Mouse (Mus musculus) limb, embryonic 13.5 days (tissue): Measurements from ENCODE around the gene Hist1h2bg. TPM values are rescaled to one million over a fixed set of nuclear protein-coding genes. Genes with fewer than 3 reads are reported as not detected.
A peak's percentile ranks its signal among the peaks of the same experiment; 100 is the strongest.
"Not testable (repeated sequence)": the region's sequence is repeated elsewhere in the genome, so short reads cannot be mapped to it uniquely, and the experiment has no call there.

Source experiments
- ATAC-seq: fragments of 200-750 bp; cut with Nextera tagmentation; 2 replicates; pipeline ENCODE4 v1.8.0; 2017; ENCODE audit warnings: low read depth, moderate number of reproducible peaks, moderate TSS enrichment; ENCODE audit not compliant: low FRiP score
- H3K27ac ChIP-seq: fragments of 300-500 bp; sonication (generic); 2 replicates; pipeline ENCODE4 v1.5.1; 2015; ENCODE audit warnings: inconsistent platforms, mild to moderate bottlenecking, moderate library complexity
- H3K27me3 ChIP-seq: fragments of 300-500 bp; sonication (generic); 2 replicates; pipeline ENCODE4 v1.6.1; 2015; ENCODE audit warnings: mild to moderate bottlenecking, inconsistent platforms
- H3K36me3 ChIP-seq: fragments of 300-500 bp; sonication (generic); 2 replicates; pipeline ENCODE4 v1.6.1; 2015; ENCODE audit warnings: inconsistent platforms, mild to moderate bottlenecking, moderate library complexity
- H3K4me1 ChIP-seq: fragments of 300-500 bp; sonication (generic); 2 replicates; pipeline ENCODE4 v1.6.1; 2015; ENCODE audit warnings: inconsistent platforms
- H3K4me2 ChIP-seq: fragments of 300-500 bp; sonication (generic); replicated peaks from 2 replicates; pipeline ENCODE4 v1.6.1; 2015; ENCODE audit warnings: inconsistent platforms, mild to moderate bottlenecking, moderate library complexity
- H3K4me3 ChIP-seq: fragments of 300-500 bp; sonication (generic); 2 replicates; pipeline ENCODE4 v1.5.1; 2015; ENCODE audit warnings: moderate library complexity, mild to moderate bottlenecking, inconsistent platforms
- H3K9ac ChIP-seq: fragments of 300-500 bp; sonication (generic); 2 replicates; pipeline ENCODE4 v1.6.1; 2015; ENCODE audit warnings: mild to moderate bottlenecking, inconsistent platforms
- H3K9me3 ChIP-seq: fragments of 300-500 bp; sonication (generic); 2 replicates; pipeline ENCODE4 v1.6.1; 2016; ENCODE audit warnings: inconsistent platforms
- WGBS: fragments of 180-500 bp; shearing (Covaris S2); methylation state at CpG from one replicate; pipeline ENCODE4 v1.1.7; 2015; 5-methylcytosine and 5-hydroxymethylcytosine counted together
- polyA plus RNA-seq: library from polyadenylated mRNA; unstranded; fragments of >200 nt; fragmentation: Nextera tagmentation; extraction: Ambion mirVana; gene quantifications from 2 replicates; pipeline ENCODE4 v1.2.1, GENCODE M21; 2015

Gene Hist1h2bg
- polyA plus RNA-seq, 1 experiment from 2014 or later: 11.2 TPM

DNA sequence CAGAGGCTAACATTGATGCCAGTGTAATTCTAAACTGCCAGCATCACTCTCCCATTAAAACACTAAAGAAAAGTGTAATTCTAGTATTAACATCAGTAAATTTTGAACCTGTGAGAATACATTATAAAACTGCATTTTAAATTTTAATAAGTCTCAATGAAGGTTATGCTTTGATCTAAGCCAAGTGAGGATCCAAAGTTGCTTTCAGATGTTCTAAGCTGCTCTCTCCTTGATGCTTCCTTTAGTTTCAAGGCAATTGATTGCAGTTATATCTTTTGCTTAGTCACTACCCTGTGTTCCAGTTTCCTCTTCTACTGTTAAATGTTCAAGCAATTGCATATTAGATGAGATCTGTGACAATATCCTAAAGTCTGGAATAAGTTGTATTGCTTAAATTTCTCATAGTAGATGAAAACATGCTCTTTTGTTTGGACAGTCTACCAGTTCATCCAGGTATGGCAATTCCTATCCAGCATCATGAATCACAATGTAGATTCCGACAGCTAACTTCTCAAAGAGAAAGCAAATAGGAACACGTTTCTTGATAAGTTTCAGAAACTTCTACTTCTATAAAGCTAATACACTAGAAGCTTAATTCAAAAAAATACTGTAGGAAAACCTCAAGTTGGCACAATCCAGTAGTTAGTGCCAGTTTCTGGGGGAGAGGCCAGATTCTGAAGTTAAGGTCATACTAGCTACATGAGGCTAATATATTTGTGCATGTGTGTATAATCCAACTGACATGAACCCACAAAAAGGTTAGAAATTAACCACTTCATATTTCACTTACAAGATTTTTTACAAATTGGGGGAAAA, 1.2 kb downstream of the Hist1h2bg start:
- H3K36me3 ChIP-seq: no peaks in the 10 kb centered on the region
- WGBS: 36% methylated on average over 2 of the region's 2 CpGs

GRCm38 (mm10) chr13:23573034-23573897, 2.1 kb downstream of the Hist1h2bg start:
- Histone ChIP-seq H3K4me2 (peak overlapping the region; percentile 75), H3K27ac (peak overlapping the region; percentile 96), H3K4me1 (peaks cover 35% of the 10 kb centered on the region), H3K4me3 (peak overlapping the region; percentile 53), H3K9ac (peak overlapping the region; percentile 80)
- WGBS: 10% methylated on average over 20 of the region's 20 CpGs
- H3K27me3 ChIP-seq, H3K36me3 ChIP-seq, H3K9me3 ChIP-seq, ATAC-seq: not testable (repeated sequence)

More for the DNA sequence above, 1.2 kb downstream of the Hist1h2bg start:
- H3K4me2 ChIP-seq: peak overlapping the region; percentile 75
- H3K9me3 ChIP-seq: no peaks in the 10 kb centered on the region
- peak overlapping the region; percentile 96 for H3K27ac ChIP-seq
- H3K27me3 ChIP-seq: no peaks in the 10 kb centered on the region
- no peak for ATAC-seq
- peaks cover 35% of the 10 kb centered on the region for H3K4me1 ChIP-seq
- H3K9ac ChIP-seq: peak overlapping the region; percentile 80
- peak overlapping the region; percentile 53 for H3K4me3 ChIP-seq

DNA sequence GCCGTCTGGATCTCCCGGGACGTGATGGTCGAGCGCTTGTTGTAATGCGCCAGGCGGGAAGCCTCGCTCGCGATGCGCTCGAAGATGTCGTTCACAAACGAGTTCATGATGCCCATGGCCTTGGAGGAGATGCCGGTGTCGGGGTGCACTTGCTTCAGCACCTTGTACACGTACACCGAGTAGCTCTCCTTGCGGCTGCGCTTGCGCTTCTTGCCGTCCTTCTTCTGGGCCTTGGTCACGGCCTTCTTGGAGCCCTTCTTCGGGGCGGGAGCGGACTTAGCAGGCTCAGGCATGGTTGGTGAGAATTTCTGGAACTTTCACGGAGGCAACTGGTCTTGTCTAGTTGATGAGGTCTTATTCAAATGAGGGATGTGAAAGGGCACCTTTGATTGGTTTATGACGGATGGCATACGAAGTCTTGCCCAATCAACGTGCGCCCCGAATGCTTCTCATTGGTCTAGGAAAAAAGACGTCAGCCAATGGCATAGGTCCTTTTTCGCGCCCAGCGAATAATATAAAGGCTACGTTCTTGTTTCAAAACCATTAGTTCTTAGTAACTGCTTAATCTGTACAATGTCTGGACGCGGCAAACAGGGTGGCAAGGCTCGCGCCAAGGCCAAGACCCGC, 2.8 kb downstream of the Hist1h2bg start, which contains the start of the genes Hist1h2bf and Hist1h2ad:
TSS of gene Hist1h2bf (minus strand) at position 299 of the 627 bp plus-strand sequence.
TSS of gene Hist1h2ad (plus strand) at position 484 of the 627 bp plus-strand sequence.
- H3K27ac ChIP-seq: peak within 1 kb of the TSS; percentile 96

GRCm38 (mm10) chr13:23574546-23575170, 3.5 kb downstream of the Hist1h2bg start:
- WGBS: 0% methylated on average over 12 of the region's 39 CpGs
- H3K9me3 ChIP-seq, H3K27me3 ChIP-seq, ATAC-seq, H3K36me3 ChIP-seq: not testable (repeated sequence)
- H3K27ac ChIP-seq: peak overlapping the region; percentile 88
- peak overlapping the region; percentile 53 for H3K4me3 ChIP-seq
- peak overlapping the region; percentile 61 for H3K4me2 ChIP-seq
- H3K4me1 ChIP-seq: peaks cover 35% of the 10 kb centered on the region
- H3K9ac ChIP-seq: peak overlapping the region; percentile 66

More for the DNA sequence above, 2.8 kb downstream of the Hist1h2bg start, which contains the start of the genes Hist1h2bf and Hist1h2ad:
- 1% methylated on average over 42 of the region's 42 CpGs for WGBS
- H3K9me3 ChIP-seq, H3K36me3 ChIP-seq, H3K27me3 ChIP-seq: not testable (repeated sequence)
- Histone ChIP-seq H3K4me1 (peaks cover 35% of the 10 kb centered on the region), H3K4me3 (peak within 1 kb of the TSS; percentile 53), H3K9ac (peak within 1 kb of the TSS; percentile 80), H3K4me2 (peak within 1 kb of the TSS; percentile 75)
- peak; percentile 91 for ATAC-seq

GRCm38 (mm10) chr13:23575271-23575851, 4.2 kb downstream of the Hist1h2bg start, which contains the start of gene Hist1h3d:
Hist1h3d (plus strand) TSS chr13:23575763.
- Histone ChIP-seq H3K9ac (peak within 1 kb of the TSS; percentile 79), H3K27me3 (no peaks in the 10 kb centered on the region), H3K4me2 (peak within 1 kb of the TSS; percentile 70), H3K4me3 (peak within 1 kb of the TSS; percentile 52), H3K4me1 (peaks cover 31% of the 10 kb centered on the region), H3K36me3 (no peaks in the 10 kb centered on the region), H3K9me3 (no peaks in the 10 kb centered on the region), H3K27ac (peak within 1 kb of the TSS; percentile 88)
- peak; percentile 60 for ATAC-seq
- 0% methylated on average over 18 of the region's 18 CpGs for WGBS

GRCm38 (mm10) chr13:23575864-23576313, 4.7 kb downstream of the Hist1h2bg start:
- not testable (repeated sequence) for ATAC-seq, H3K9me3 ChIP-seq, H3K36me3 ChIP-seq, H3K27me3 ChIP-seq
- Histone ChIP-seq H3K4me2 (peak overlapping the region; percentile 70), H3K9ac (peak overlapping the region; percentile 79), H3K27ac (peak overlapping the region; percentile 87), H3K4me1 (peaks cover 32% of the 10 kb centered on the region), H3K4me3 (peak overlapping the region; percentile 52)
- under 1% methylated on average over 13 of the region's 40 CpGs for WGBS

GRCm38 (mm10) chr13:23576351-23576881, 5.2 kb downstream of the Hist1h2bg start:
- no peaks in the 10 kb centered on the region for H3K36me3 ChIP-seq
- peak overlapping the region; percentile 52 for H3K4me3 ChIP-seq
- no peaks in the 10 kb centered on the region for H3K27me3 ChIP-seq
- H3K27ac ChIP-seq: peak overlapping the region; percentile 87
- peak overlapping the region; percentile 70 for H3K4me2 ChIP-seq
- 4% methylated on average over 7 of the region's 7 CpGs for WGBS
- peaks cover 34% of the 10 kb centered on the region for H3K4me1 ChIP-seq
- H3K9ac ChIP-seq: peak overlapping the region; percentile 79
- no peaks in the 10 kb centered on the region for H3K9me3 ChIP-seq
- ATAC-seq: no peak

GRCm38 (mm10) chr13:23576906-23577639, 5.9 kb downstream of the Hist1h2bg start:
- Histone ChIP-seq H3K9me3 (no peaks in the 10 kb centered on the region), H3K27ac (peak overlapping the region; percentile 87), H3K4me2 (peak overlapping the region; percentile 70), H3K36me3 (no peaks in the 10 kb centered on the region), H3K4me3 (peak overlapping the region; percentile 52), H3K4me1 (peaks cover 35% of the 10 kb centered on the region), H3K9ac (peak overlapping the region; percentile 79), H3K27me3 (no peaks in the 10 kb centered on the region)
- no peak for ATAC-seq
- 51% methylated on average over 6 of the region's 6 CpGs for WGBS

DNA sequence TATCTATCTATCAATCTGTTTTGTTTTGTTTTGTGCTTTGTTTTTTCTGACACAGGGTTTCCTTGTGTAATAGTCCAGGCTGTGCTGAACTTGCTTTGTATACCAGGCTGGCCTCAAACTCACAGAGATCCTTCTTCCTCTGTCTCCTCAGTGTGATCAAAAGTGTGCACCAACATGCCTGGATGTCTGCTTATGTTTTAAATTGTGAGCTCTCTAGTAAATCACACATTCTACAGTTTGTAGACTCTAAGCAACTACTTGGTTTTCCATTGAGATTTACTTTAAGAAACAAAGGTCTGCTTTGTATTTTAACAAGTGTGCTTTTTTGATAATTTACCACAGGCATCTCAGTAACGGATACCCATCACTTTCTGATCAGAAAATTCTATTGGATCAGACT, 6.6 kb downstream of the Hist1h2bg start:
- Histone ChIP-seq H3K27ac (no peak overlapping the region), H3K9ac (no peak overlapping the region), H3K4me3 (no peak overlapping the region), H3K36me3 (no peaks in the 10 kb centered on the region), H3K27me3 (no peaks in the 10 kb centered on the region), H3K9me3 (no peaks in the 10 kb centered on the region), H3K4me1 (peaks cover 35% of the 10 kb centered on the region), H3K4me2 (no peak overlapping the region)
- ATAC-seq: no peak
- 88% methylated on average over 1 of the region's 1 CpGs for WGBS
